Comparison of ENCODE assay signal across 8 mouse cellular contexts in the genomic region with DNA sequence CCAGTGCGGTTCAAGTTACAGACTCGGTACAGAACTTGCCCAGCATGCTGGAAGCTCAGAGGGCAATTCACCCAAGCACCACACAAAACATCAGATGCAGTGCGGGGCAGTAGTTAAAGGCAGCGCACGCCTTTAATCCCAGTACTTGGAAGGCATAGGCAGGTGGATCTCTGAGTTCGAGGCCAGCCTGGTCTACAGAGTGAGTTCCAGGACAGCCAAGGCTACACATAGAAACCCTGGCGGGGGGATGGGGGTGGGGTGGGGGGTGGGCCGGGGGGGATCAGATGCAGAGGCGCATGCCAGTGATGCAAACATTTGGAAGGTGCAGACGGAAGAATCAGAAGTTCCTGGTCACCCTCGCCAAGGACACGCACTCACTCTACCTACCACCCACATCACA. TPM values are rescaled to one million over a fixed set of nuclear protein-coding genes. Genes with fewer than 3 reads are reported as not detected.
DNase-seq lines count a peak whose midpoint lies in the region; ATAC-seq and TF ChIP-seq lines count a peak whose summit lies in the region.

No protein-coding gene starts in this region.

- H3K4me1 ChIP-seq in liver, adult 2 months (ENCODE audit: control insufficient read depth, insufficient read depth, low read length): peaks cover 12% of the 10 kb centered on the region; the same call in 1 of the 2 replicates
- H3K4me1 ChIP-seq in embryonic fibroblast, embryonic 13.5 days (ENCODE audit: control insufficient read depth, insufficient read depth, low read length): no peaks in the 10 kb centered on the region
- peaks cover 9% of the 10 kb centered on the region; the same call in 1 of the 2 replicates for H3K4me1 ChIP-seq in limb, embryonic 11.5 days (ENCODE audit: control insufficient read depth, insufficient read depth, low read length)
- peaks cover 8% of the 10 kb centered on the region for H3K4me1 ChIP-seq in neural tube, embryonic 14.5 days (ENCODE audit: control insufficient read depth, insufficient read depth, low read length)

- H3K27ac ChIP-seq in liver, adult 2 months (replicated peaks; ENCODE audit: insufficient read depth, low read depth, low read length): peak overlapping the region; percentile 75
- peak overlapping the region; percentile 43 for H3K27ac ChIP-seq in embryonic fibroblast, embryonic 13.5 days (ENCODE audit: insufficient read depth, low read length)
- H3K27ac ChIP-seq in limb, embryonic 11.5 days (replicated peaks; ENCODE audit: low read depth, low read length): no peak overlapping the region
- H3K27ac ChIP-seq in neural tube, embryonic 14.5 days (ENCODE audit: low read depth, low read length): no peak overlapping the region

- no peaks in the 10 kb centered on the region for H3K79me2 ChIP-seq in liver, adult 2 months (ENCODE audit: control insufficient read depth, insufficient read depth, low read length)

- H3K4me3 ChIP-seq in liver, adult 2 months (ENCODE audit: insufficient read depth, low read depth, low read length): peak overlapping the region; percentile 40; the same call in 1 of the 2 replicates
- H3K4me3 ChIP-seq in embryonic fibroblast, embryonic 13.5 days (ENCODE audit: insufficient read depth, low read length): peak overlapping the region; percentile 17; the same call in 1 of the 2 replicates
- peak overlapping the region; percentile 86 for H3K4me3 ChIP-seq in limb, embryonic 11.5 days (ENCODE audit: low read depth, low read length)
- H3K4me3 ChIP-seq in neural tube, embryonic 14.5 days (ENCODE audit: low read depth, low read length): peak overlapping the region; percentile 95

- peak; percentile 31; the same call in 1 of the 2 replicates for ATAC-seq in limb, embryonic 11.5 days (ENCODE audit: insufficient number of reproducible peaks, low FRiP score, low TSS enrichment, low read depth)
- no peak; the same call in 1 of the 2 replicates for ATAC-seq in neural tube, embryonic 14.5 days (ENCODE audit: low read depth)

- H3K4me2 ChIP-seq in limb, embryonic 11.5 days (ENCODE audit: low read depth, severe bottlenecking): peak overlapping the region; percentile 85
- peak overlapping the region; percentile 95 for H3K4me2 ChIP-seq in neural tube, embryonic 14.5 days (ENCODE audit: low read depth, low read length)

- TF ChIP-seq CTCF in liver, adult 2 months (IDR thresholded peaks at IDR 0.05; ENCODE audit: low read depth, low read length): no peak
- TF ChIP-seq CTCF in embryonic fibroblast, embryonic 13.5 days (IDR thresholded peaks at IDR 0.05; ENCODE audit: borderline replicate concordance, insufficient read depth, low read length): no peak

- no peak for TF ChIP-seq POLR2A in liver, adult 2 months (IDR thresholded peaks at IDR 0.05; ENCODE audit: extremely low read depth, insufficient read depth, low read length)
- no peak for TF ChIP-seq POLR2A in embryonic fibroblast, embryonic 13.5 days (IDR thresholded peaks at IDR 0.05; ENCODE audit: low read depth, low read length)

- DNase-seq in liver, adult 2 months (ENCODE audit: extremely low read depth, low read depth, low spot score): no peak
- DNase-seq in liver: no peak
- peak; percentile 48 for DNase-seq in limb, embryonic 11.5 days (ENCODE audit: low spot score)
- DNase-seq in left cerebral cortex, adult 18-20 months (ENCODE audit: low spot score in 2 of 2): no peak
- DNase-seq in left cerebral cortex, adult 11 months (ENCODE audit: low spot score): no peak
- DNase-seq in spleen, postnatal 10 days (ENCODE audit: low spot score in 2 of 2): no peak

- no peaks in the 10 kb centered on the region for H3K27me3 ChIP-seq in liver, adult 2 months (ENCODE audit: control insufficient read depth, insufficient read depth, low read length)
- H3K27me3 ChIP-seq in limb, embryonic 11.5 days (ENCODE audit: control insufficient read depth, insufficient read depth, low read length): no peaks in the 10 kb centered on the region
- H3K27me3 ChIP-seq in neural tube, embryonic 14.5 days (ENCODE audit: control insufficient read depth, insufficient read depth, low read length): no peaks in the 10 kb centered on the region

- peaks cover 5% of the 10 kb centered on the region; the same call in 1 of the 2 replicates for H3K36me3 ChIP-seq in liver, adult 2 months (ENCODE audit: control insufficient read depth, insufficient read depth, low read length)
- no peaks in the 10 kb centered on the region for H3K36me3 ChIP-seq in limb, embryonic 11.5 days (ENCODE audit: control insufficient read depth, insufficient read depth, low read length)
- H3K36me3 ChIP-seq in neural tube, embryonic 14.5 days (ENCODE audit: control insufficient read depth, insufficient read depth, low read length): no peaks in the 10 kb centered on the region

- no peaks in the 10 kb centered on the region; the same call in 1 of the 2 replicates for H3K9me3 ChIP-seq in limb, embryonic 11.5 days (ENCODE audit: control insufficient read depth, low read length)
- H3K9me3 ChIP-seq in neural tube, embryonic 14.5 days (ENCODE audit: control insufficient read depth, low read length): no peaks in the 10 kb centered on the region

- 41% methylated on average over 12 of the region's 12 CpGs for WGBS in liver, adult 2 months
- WGBS in limb, embryonic 11.5 days: 19% methylated on average over 12 of the region's 12 CpGs
- 18% methylated on average over 12 of the region's 12 CpGs for WGBS in neural tube, embryonic 14.5 days

- peak overlapping the region; percentile 65 for H3K9ac ChIP-seq in liver, adult 2 months (ENCODE audit: low read depth, low read length)
- H3K9ac ChIP-seq in limb, embryonic 11.5 days (ENCODE audit: low read length): peak overlapping the region; percentile 47
- H3K9ac ChIP-seq in neural tube, embryonic 14.5 days (replicated peaks; ENCODE audit: low read depth, low read length): no peak overlapping the region

RNA-seq across cellular contexts. Expression of a gene that starts 0.5 kb away (rescaled TPM):
- total RNA-seq in liver, adult 2 months (2014; rRNA removed): 55.2 and 58.1 TPM in 2 replicates
- 52.9 and 76.6 TPM in 2 replicates for polyA plus RNA-seq in liver, adult 2 months (2012; rRNA removed)
- polyA plus RNA-seq in embryonic fibroblast, embryonic 13.5 days (2011; ENCODE audit: insufficient read length, low read depth, missing spikeins): 89.3 and 94.7 TPM in 2 replicates
- 43.6 and 49.5 TPM in 2 replicates for polyA plus RNA-seq in limb, embryonic 11.5 days (2014; fragmentation: Nextera tagmentation; extraction: Ambion mirVana)
- polyA plus RNA-seq in neural tube, embryonic 14.5 days (2014; fragmentation: Nextera tagmentation; extraction: Ambion mirVana): 76.3 and 82.0 TPM in 2 replicates
- 10 to 100 TPM; 18.3 to 22.4 TPM for total RNA-seq in left cerebral cortex, adult 18-20 months (2021)

RNA-seq across cellular contexts. Expression of a gene that starts 33.4 kb away (rescaled TPM):
- total RNA-seq in liver, adult 2 months (2014; rRNA removed): 0.13 and 0.18 TPM in 2 replicates
- 0.22 and 0.23 TPM in 2 replicates for polyA plus RNA-seq in liver, adult 2 months (2012; rRNA removed)
- polyA plus RNA-seq in embryonic fibroblast, embryonic 13.5 days (2011; ENCODE audit: insufficient read length, low read depth, missing spikeins): 0.50 TPM in 1 of 2 replicates, not detected in the other
- polyA plus RNA-seq in limb, embryonic 11.5 days (2014; fragmentation: Nextera tagmentation; extraction: Ambion mirVana): 0.40 TPM in 1 of 2 replicates, not detected in the other
- polyA plus RNA-seq in neural tube, embryonic 14.5 days (2014; fragmentation: Nextera tagmentation; extraction: Ambion mirVana): 0.76 TPM in 1 of 2 replicates, not detected in the other
- total RNA-seq in left cerebral cortex, adult 18-20 months (2021): not detected

RNA-seq across cellular contexts. Expression of a gene that starts 33.5 kb away (rescaled TPM):
- total RNA-seq in liver, adult 2 months (2014; rRNA removed): 108 and 176 TPM in 2 replicates
- 361 and 418 TPM in 2 replicates for polyA plus RNA-seq in liver, adult 2 months (2012; rRNA removed)
- 495 and 573 TPM in 2 replicates for polyA plus RNA-seq in embryonic fibroblast, embryonic 13.5 days (2011; ENCODE audit: insufficient read length, low read depth, missing spikeins)
- polyA plus RNA-seq in limb, embryonic 11.5 days (2014; fragmentation: Nextera tagmentation; extraction: Ambion mirVana): 550 and 569 TPM in 2 replicates
- 680 and 694 TPM in 2 replicates for polyA plus RNA-seq in neural tube, embryonic 14.5 days (2014; fragmentation: Nextera tagmentation; extraction: Ambion mirVana)
- 100 to 1,000 TPM; 431 to 433 TPM for total RNA-seq in left cerebral cortex, adult 18-20 months (2021)

Comparison
In these comparisons a context has a peak if more than half of its experiments do, and no peak if none do; other contexts are left out.
1. H3K27ac ChIP-seq: peak in liver, adult 2 months (single experiment) and embryonic fibroblast, embryonic 13.5 days (single experiment); none in limb, embryonic 11.5 days (single experiment) and neural tube, embryonic 14.5 days (single experiment).
2. H3K4me3 ChIP-seq: peak in every context shown above with its lines; median percentile 95 in neural tube, embryonic 14.5 days; 86 in limb, embryonic 11.5 days; 40 in liver, adult 2 months; 17 in embryonic fibroblast, embryonic 13.5 days.